Mouse (Mus musculus): Measurements from ENCODE around the gene Aamp. TPM values are rescaled to one million over a fixed set of nuclear protein-coding genes. Genes with fewer than 3 reads are reported as not detected.
A peak's percentile ranks its signal among the peaks of the same experiment; 100 is the strongest.

The Aamp gene
- polyA plus RNA-seq, 1 experiment from 2014 or later: 204 TPM

GRCm38 (mm10) chr1:74296477-74296876 lies 11.9 kb upstream of the Aamp start:
- Histone ChIP-seq H3K4me1 (ENCODE audit: control insufficient read depth, insufficient read depth, low read length) (peaks cover 10% of the 10 kb centered on the region; the same call in 1 of the 2 replicates), H3K36me3 (ENCODE audit: control insufficient read depth, insufficient read depth, low read length) (peaks cover 3% of the 10 kb centered on the region; the same call in 1 of the 2 replicates), H3K9me3 (ENCODE audit: control insufficient read depth, low read length) (no peaks in the 10 kb centered on the region), H3K4me3 (ENCODE audit: low read depth, low read length) (no peak overlapping the region), H3K4me2 (ENCODE audit: low read depth, low read length) (peak overlapping the region; percentile 22; the same call in 1 of the 2 replicates), H3K9ac (replicated peaks; ENCODE audit: low read depth, low read length) (no peak overlapping the region), H3K27me3 (ENCODE audit: control insufficient read depth, insufficient read depth, low read length) (no peaks in the 10 kb centered on the region), H3K27ac (ENCODE audit: low read depth, low read length) (peak overlapping the region; percentile 82)
- ATAC-seq (ENCODE audit: low read depth): no peak
- 70% methylated on average over 6 of the region's 6 CpGs for WGBS

- peaks cover 10% of the 10 kb centered on the region; the same call in 1 of the 2 replicates for H3K4me1 ChIP-seq (ENCODE audit: control insufficient read depth, insufficient read depth, low read length)
- 0 out of 2 replicates have a peak overlapping the region, but pooled peaks have one; percentile 21 for H3K9ac ChIP-seq (replicated peaks; ENCODE audit: low read depth, low read length)
- peak; percentile 88 for ATAC-seq (ENCODE audit: low read depth)
- no peaks in the 10 kb centered on the region for H3K27me3 ChIP-seq (ENCODE audit: control insufficient read depth, insufficient read depth, low read length)
- H3K36me3 ChIP-seq (ENCODE audit: control insufficient read depth, insufficient read depth, low read length): peaks cover 3% of the 10 kb centered on the region; the same call in 1 of the 2 replicates
- peak overlapping the region; percentile 22; the same call in 1 of the 2 replicates for H3K4me2 ChIP-seq (ENCODE audit: low read depth, low read length)
- peak overlapping the region; percentile 82 for H3K27ac ChIP-seq (ENCODE audit: low read depth, low read length)
- H3K4me3 ChIP-seq (ENCODE audit: low read depth, low read length): no peak overlapping the region
- WGBS: 16% methylated on average over 9 of the region's 9 CpGs
- no peaks in the 10 kb centered on the region for H3K9me3 ChIP-seq (ENCODE audit: control insufficient read depth, low read length)
Observed at GRCm38 (mm10) chr1:74295456-74296171, 11.1 kb upstream of the Aamp start.

GRCm38 (mm10) chr1:74294733-74295455 lies 10.4 kb upstream of the Aamp start:
- H3K36me3 ChIP-seq (ENCODE audit: control insufficient read depth, insufficient read depth, low read length): peaks cover 3% of the 10 kb centered on the region; the same call in 1 of the 2 replicates
- 0 out of 2 replicates have a peak, but pooled peaks have one; percentile 18 for ATAC-seq (ENCODE audit: low read depth)

GRCm38 (mm10) chr1:74294090-74294643 lies 9.6 kb upstream of the Aamp start:
- no peaks in the 10 kb centered on the region for H3K9me3 ChIP-seq (ENCODE audit: control insufficient read depth, low read length)
- H3K4me1 ChIP-seq (ENCODE audit: control insufficient read depth, insufficient read depth, low read length): peaks cover 13% of the 10 kb centered on the region; the same call in 1 of the 2 replicates
- H3K4me2 ChIP-seq (ENCODE audit: low read depth, low read length): no peak overlapping the region
- ATAC-seq (ENCODE audit: low read depth): no peak
- peaks cover 3% of the 10 kb centered on the region; the same call in 1 of the 2 replicates for H3K36me3 ChIP-seq (ENCODE audit: control insufficient read depth, insufficient read depth, low read length)
- H3K27me3 ChIP-seq (ENCODE audit: control insufficient read depth, insufficient read depth, low read length): no peaks in the 10 kb centered on the region
- no peak overlapping the region for H3K27ac ChIP-seq (ENCODE audit: low read depth, low read length)
- whole genome bisulfite sequencing: 88% methylated on average over 3 of the region's 3 CpGs
- no peak overlapping the region for H3K9ac ChIP-seq (replicated peaks; ENCODE audit: low read depth, low read length)
- H3K4me3 ChIP-seq (ENCODE audit: low read depth, low read length): no peak overlapping the region

More at GRCm38 (mm10) chr1:74294733-74295455, 10.4 kb upstream of the Aamp start:
- Histone ChIP-seq H3K4me1 (ENCODE audit: control insufficient read depth, insufficient read depth, low read length) (peaks cover 13% of the 10 kb centered on the region; the same call in 1 of the 2 replicates), H3K9me3 (ENCODE audit: control insufficient read depth, low read length) (no peaks in the 10 kb centered on the region), H3K4me3 (ENCODE audit: low read depth, low read length) (no peak overlapping the region), H3K27ac (ENCODE audit: low read depth, low read length) (peak overlapping the region; percentile 82), H3K9ac (replicated peaks; ENCODE audit: low read depth, low read length) (no peak overlapping the region), H3K4me2 (ENCODE audit: low read depth, low read length) (no peak overlapping the region), H3K27me3 (ENCODE audit: control insufficient read depth, insufficient read depth, low read length) (no peaks in the 10 kb centered on the region)
- 85% methylated on average over 6 of the region's 6 CpGs for WGBS

- WGBS: 87% methylated on average over 8 of the region's 8 CpGs
- Histone ChIP-seq H3K27ac (ENCODE audit: low read depth, low read length) (no peak overlapping the region), H3K27me3 (ENCODE audit: control insufficient read depth, insufficient read depth, low read length) (no peaks in the 10 kb centered on the region), H3K9me3 (ENCODE audit: control insufficient read depth, low read length) (no peaks in the 10 kb centered on the region), H3K36me3 (ENCODE audit: control insufficient read depth, insufficient read depth, low read length) (peaks cover 3% of the 10 kb centered on the region; the same call in 1 of the 2 replicates), H3K4me1 (ENCODE audit: control insufficient read depth, insufficient read depth, low read length) (peaks cover 13% of the 10 kb centered on the region; the same call in 1 of the 2 replicates), H3K4me3 (ENCODE audit: low read depth, low read length) (no peak overlapping the region), H3K4me2 (ENCODE audit: low read depth, low read length) (no peak overlapping the region), H3K9ac (replicated peaks; ENCODE audit: low read depth, low read length) (no peak overlapping the region)
- no peak for ATAC-seq (ENCODE audit: low read depth)
Observed at GRCm38 (mm10) chr1:74293306-74293960, 8.9 kb upstream of the Aamp start.

DNA sequence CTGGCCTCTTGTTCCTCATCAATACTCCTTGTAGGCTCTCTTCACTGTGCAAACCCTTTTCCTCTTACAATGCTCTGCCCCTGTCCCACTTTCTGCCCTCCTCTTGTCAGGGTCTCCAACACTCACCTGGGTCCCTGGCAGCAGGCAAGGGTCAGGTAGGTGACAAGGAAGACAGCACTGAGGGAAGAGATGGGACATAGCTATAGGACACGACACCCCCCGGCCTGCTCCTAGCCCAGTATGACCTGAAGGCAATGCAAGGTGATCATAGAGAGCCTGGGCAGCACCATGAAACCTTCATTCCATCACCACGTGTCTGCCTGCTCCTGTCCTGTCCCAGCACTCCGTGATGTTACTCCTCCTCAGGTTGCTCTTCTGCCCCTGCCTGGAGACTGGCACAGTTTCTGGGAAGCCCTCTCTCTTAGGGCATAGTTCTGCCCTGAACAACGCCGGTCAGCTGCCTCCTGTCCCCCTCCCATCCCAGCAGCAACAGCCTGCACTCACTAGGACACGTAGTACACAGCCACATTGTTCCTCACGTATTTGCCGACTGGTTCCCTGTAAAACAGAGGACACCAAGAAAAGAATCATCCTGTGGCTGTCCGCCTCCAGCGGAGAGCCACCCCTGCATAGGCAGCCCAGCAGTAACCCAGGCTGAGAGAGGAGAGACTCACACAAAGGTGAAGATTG lies 7.9 kb upstream of the Aamp start:
- Histone ChIP-seq H3K4me1 (ENCODE audit: control insufficient read depth, insufficient read depth, low read length) (peaks cover 13% of the 10 kb centered on the region; the same call in 1 of the 2 replicates), H3K4me2 (ENCODE audit: low read depth, low read length) (no peak overlapping the region), H3K27me3 (ENCODE audit: control insufficient read depth, insufficient read depth, low read length) (no peaks in the 10 kb centered on the region), H3K4me3 (ENCODE audit: low read depth, low read length) (no peak overlapping the region), H3K9me3 (ENCODE audit: control insufficient read depth, low read length) (no peaks in the 10 kb centered on the region), H3K9ac (replicated peaks; ENCODE audit: low read depth, low read length) (no peak overlapping the region), H3K27ac (ENCODE audit: low read depth, low read length) (no peak overlapping the region), H3K36me3 (ENCODE audit: control insufficient read depth, insufficient read depth, low read length) (0 out of 2 replicates have a peak, but pooled peaks cover 3% of the 10 kb centered on the region)
- WGBS: 88% methylated on average over 11 of the region's 11 CpGs
- no peak for ATAC-seq (ENCODE audit: low read depth)

- Histone ChIP-seq H3K4me2 (ENCODE audit: low read depth, low read length) (no peak overlapping the region), H3K4me3 (ENCODE audit: low read depth, low read length) (no peak overlapping the region), H3K27me3 (ENCODE audit: control insufficient read depth, insufficient read depth, low read length) (no peaks in the 10 kb centered on the region), H3K36me3 (ENCODE audit: control insufficient read depth, insufficient read depth, low read length) (no peaks in the 10 kb centered on the region), H3K9ac (replicated peaks; ENCODE audit: low read depth, low read length) (no peak overlapping the region), H3K9me3 (ENCODE audit: control insufficient read depth, low read length) (no peaks in the 10 kb centered on the region), H3K27ac (ENCODE audit: low read depth, low read length) (no peak overlapping the region), H3K4me1 (ENCODE audit: control insufficient read depth, insufficient read depth, low read length) (peaks cover 10% of the 10 kb centered on the region)
- ATAC-seq (ENCODE audit: low read depth): no peak
- WGBS: 89% methylated on average over 5 of the region's 5 CpGs
Observed at GRCm38 (mm10) chr1:74290141-74290540, 5.6 kb upstream of the Aamp start.

DNA sequence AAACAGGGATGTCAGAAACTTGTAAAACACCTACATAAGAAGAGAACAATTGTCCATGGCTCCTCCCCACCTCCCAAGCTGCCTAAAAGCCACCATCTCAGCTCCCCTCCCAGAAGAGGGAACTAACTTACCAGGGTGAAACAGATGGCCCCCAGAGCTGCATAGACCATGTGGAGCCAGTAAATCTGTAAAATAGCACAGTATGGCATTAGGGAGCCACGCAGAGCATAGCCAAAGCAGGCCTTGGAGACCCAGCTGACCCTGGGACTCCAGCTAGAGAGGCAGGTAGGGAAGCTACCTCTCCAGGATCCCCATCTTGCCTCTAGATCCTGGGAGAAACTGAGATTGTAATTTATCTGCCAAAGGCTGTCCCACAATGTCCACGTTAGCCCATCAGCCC lies 5.2 kb upstream of the Aamp start:
- Histone ChIP-seq H3K36me3 (ENCODE audit: control insufficient read depth, insufficient read depth, low read length) (no peaks in the 10 kb centered on the region), H3K4me2 (ENCODE audit: low read depth, low read length) (no peak overlapping the region), H3K9me3 (ENCODE audit: control insufficient read depth, low read length) (no peaks in the 10 kb centered on the region), H3K4me1 (ENCODE audit: control insufficient read depth, insufficient read depth, low read length) (peaks cover 9% of the 10 kb centered on the region), H3K27me3 (ENCODE audit: control insufficient read depth, insufficient read depth, low read length) (no peaks in the 10 kb centered on the region), H3K4me3 (ENCODE audit: low read depth, low read length) (no peak overlapping the region), H3K27ac (ENCODE audit: low read depth, low read length) (no peak overlapping the region), H3K9ac (replicated peaks; ENCODE audit: low read depth, low read length) (no peak overlapping the region)
- 84% methylated on average over 2 of the region's 2 CpGs for WGBS
- ATAC-seq (ENCODE audit: low read depth): no peak

Measured in neural tube, embryonic 14.5 days (tissue).